Mouse (Mus musculus): Measurements from ENCODE around the gene Traf3ip3. TPM values are rescaled to one million over a fixed set of nuclear protein-coding genes. Genes with fewer than 3 reads are reported as not detected.

Traf3ip3 gene
- polyA plus RNA-seq, 1 experiment, result 0.80 TPM

DNA sequence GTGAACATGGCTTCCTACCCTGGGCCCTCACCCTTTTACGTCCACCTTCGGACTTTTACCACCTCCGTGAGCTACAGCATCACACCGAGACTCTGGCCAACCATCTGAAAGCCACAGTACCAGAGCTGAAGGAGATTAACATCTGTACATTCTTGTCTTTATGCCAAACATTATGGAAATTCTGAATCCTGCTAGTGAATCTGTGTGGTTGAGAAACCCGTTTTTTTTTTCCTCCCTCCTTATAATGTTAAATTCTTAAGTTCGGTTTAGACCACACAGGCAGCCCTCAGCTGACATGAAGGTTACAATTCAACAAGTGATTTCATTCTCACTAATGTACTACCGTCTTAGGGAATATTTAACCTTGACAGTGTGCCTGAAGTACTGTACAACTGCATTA, 33.4 kb upstream of the Traf3ip3 start:
- Histone ChIP-seq H3K4me3 (replicated peaks; ENCODE audit: insufficient read depth, low read depth, low read length) (no peak overlapping the region), H3K4me1 (ENCODE audit: control insufficient read depth, insufficient read depth, low read length) (no peaks in the 10 kb centered on the region), H3K27ac (ENCODE audit: insufficient read depth, low read length) (no peak overlapping the region), H3K27me3 (ENCODE audit: control insufficient read depth, insufficient read depth, low read length) (no peaks in the 10 kb centered on the region)
- DNase-seq, result no peak
- WGBS, result 89% methylated on average over 7 of the region's 7 CpGs
- TF ChIP-seq CTCF (IDR thresholded peaks at IDR 0.05; ENCODE audit: borderline replicate concordance, insufficient read depth, low read depth, low read length), result no peak
- no peak for TF ChIP-seq POLR2A (IDR thresholded peaks at IDR 0.05; ENCODE audit: borderline replicate concordance, insufficient read depth, low read length)

DNA sequence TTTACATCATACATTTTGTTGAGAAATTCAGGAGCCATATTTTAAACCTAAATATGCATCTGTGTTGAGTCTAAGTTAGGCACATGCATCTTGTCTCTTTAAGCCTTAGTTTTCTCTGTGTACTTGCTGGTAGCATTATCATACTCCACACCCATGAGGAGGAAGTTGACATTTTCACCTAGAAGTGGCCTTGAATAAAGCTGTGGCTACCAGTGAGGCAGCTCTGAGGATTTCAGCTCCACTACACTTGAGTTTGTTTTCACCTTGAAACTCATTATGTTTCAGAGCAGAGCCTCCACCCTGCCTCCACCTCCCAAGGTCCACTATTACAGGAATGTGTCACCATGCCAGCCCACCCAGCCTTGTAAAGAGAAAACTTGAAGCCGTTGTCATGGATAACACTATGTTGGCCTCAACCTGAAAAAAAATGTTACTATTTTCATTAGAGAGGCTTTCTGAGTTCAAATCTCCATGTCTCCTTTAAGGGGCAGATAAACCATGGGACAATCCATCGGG, 32.7 kb upstream of the Traf3ip3 start:
- DNase-seq, result no peak
- WGBS, result 91% methylated on average over 2 of the region's 2 CpGs
- no peaks in the 10 kb centered on the region for H3K27me3 ChIP-seq (ENCODE audit: control insufficient read depth, insufficient read depth, low read length)
- no peak overlapping the region for H3K27ac ChIP-seq (ENCODE audit: insufficient read depth, low read length)
- no peak overlapping the region for H3K4me3 ChIP-seq (replicated peaks; ENCODE audit: insufficient read depth, low read depth, low read length)
- TF ChIP-seq POLR2A (IDR thresholded peaks at IDR 0.05; ENCODE audit: borderline replicate concordance, insufficient read depth, low read length) (no peak), CTCF (IDR thresholded peaks at IDR 0.05; ENCODE audit: borderline replicate concordance, insufficient read depth, low read depth, low read length) (no peak)
- H3K4me1 ChIP-seq (ENCODE audit: control insufficient read depth, insufficient read depth, low read length), result no peaks in the 10 kb centered on the region

DNA sequence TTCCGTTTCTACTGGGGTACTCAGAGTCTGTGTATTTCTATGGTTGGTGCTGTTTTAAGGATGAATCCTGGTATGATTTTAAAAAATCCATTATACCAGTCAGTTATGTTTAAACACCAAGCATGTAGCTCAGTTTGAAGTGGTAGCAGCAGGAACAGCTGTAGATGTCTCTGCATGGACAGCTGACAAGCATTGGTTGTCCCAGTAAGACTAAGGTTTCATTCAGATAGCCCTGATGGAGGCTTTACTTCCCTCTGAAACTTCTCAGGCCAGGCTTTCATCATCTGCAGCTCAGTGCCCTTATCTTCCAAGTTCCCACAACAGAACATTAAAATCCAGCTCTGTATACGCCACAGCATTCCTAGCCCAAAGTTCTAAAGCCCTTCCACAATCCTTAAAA, 31.2 kb upstream of the Traf3ip3 start:
- no peak overlapping the region for H3K27ac ChIP-seq (ENCODE audit: insufficient read depth, low read length)
- H3K4me1 ChIP-seq (ENCODE audit: control insufficient read depth, insufficient read depth, low read length), result no peaks in the 10 kb centered on the region
- no peaks in the 10 kb centered on the region for H3K27me3 ChIP-seq (ENCODE audit: control insufficient read depth, insufficient read depth, low read length)
- TF ChIP-seq CTCF (IDR thresholded peaks at IDR 0.05; ENCODE audit: borderline replicate concordance, insufficient read depth, low read depth, low read length) (no peak), POLR2A (IDR thresholded peaks at IDR 0.05; ENCODE audit: borderline replicate concordance, insufficient read depth, low read length) (no peak)
- WGBS, result 97% methylated on average over 2 of the region's 2 CpGs
- DNase-seq, result no peak
- no peak overlapping the region for H3K4me3 ChIP-seq (replicated peaks; ENCODE audit: insufficient read depth, low read depth, low read length)

DNA sequence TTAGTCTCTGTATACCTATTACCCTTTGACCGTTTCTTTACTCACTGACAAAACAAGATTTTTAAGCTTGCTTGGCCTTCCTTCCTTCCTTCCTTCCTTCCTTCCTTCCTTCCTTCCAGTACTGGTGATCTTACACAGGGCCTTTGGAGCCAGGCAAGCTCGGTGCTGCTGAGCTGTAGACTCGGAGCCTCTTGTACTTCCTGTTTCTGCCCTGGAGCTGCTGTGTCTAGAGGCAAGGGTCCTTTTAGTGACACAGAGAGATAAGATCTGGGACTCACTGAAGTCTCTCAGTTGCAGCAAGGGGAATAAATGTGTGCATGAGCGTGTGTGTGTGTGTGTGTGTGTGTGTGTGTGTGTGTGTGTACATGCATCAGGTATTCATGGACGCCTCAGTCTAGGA, 29.4 kb upstream of the Traf3ip3 start:
- Histone ChIP-seq H3K4me1 (ENCODE audit: control insufficient read depth, insufficient read depth, low read length) (no peaks in the 10 kb centered on the region), H3K4me3 (replicated peaks; ENCODE audit: insufficient read depth, low read depth, low read length) (no peak overlapping the region), H3K27ac (ENCODE audit: insufficient read depth, low read length) (no peak overlapping the region), H3K27me3 (ENCODE audit: control insufficient read depth, insufficient read depth, low read length) (no peaks in the 10 kb centered on the region)
- no peak for DNase-seq
- WGBS, result 76% methylated on average over 5 of the region's 5 CpGs
- TF ChIP-seq POLR2A (IDR thresholded peaks at IDR 0.05; ENCODE audit: borderline replicate concordance, insufficient read depth, low read length) (no peak), CTCF (IDR thresholded peaks at IDR 0.05; ENCODE audit: borderline replicate concordance, insufficient read depth, low read depth, low read length) (no peak)

DNA sequence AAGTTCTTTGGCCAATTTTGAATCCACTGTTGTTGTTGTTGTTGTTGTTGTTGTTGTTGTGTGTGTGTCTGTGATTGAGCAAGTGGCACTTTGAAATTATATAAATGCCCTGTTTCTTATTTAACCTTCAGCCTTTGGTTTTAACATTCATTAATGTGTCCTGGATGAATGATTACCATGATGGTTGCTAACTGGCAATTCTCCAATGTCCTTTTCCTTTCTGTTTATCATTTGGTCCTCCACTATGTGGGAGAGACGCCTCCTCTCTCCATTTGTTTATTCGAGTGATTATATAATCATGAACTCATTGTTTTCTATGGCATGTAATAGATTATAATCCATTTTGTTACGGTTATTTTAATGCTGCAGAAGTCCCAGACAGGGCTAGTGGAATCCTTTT, 29.0 kb upstream of the Traf3ip3 start:
- WGBS, result 74% methylated on average over 3 of the region's 3 CpGs
- Histone ChIP-seq H3K27ac (ENCODE audit: insufficient read depth, low read length) (no peak overlapping the region), H3K4me1 (ENCODE audit: control insufficient read depth, insufficient read depth, low read length) (no peaks in the 10 kb centered on the region), H3K4me3 (replicated peaks; ENCODE audit: insufficient read depth, low read depth, low read length) (no peak overlapping the region), H3K27me3 (ENCODE audit: control insufficient read depth, insufficient read depth, low read length) (no peaks in the 10 kb centered on the region)
- no peak for DNase-seq
- no peak for TF ChIP-seq CTCF (IDR thresholded peaks at IDR 0.05; ENCODE audit: borderline replicate concordance, insufficient read depth, low read depth, low read length)
- no peak for TF ChIP-seq POLR2A (IDR thresholded peaks at IDR 0.05; ENCODE audit: borderline replicate concordance, insufficient read depth, low read length)

DNA sequence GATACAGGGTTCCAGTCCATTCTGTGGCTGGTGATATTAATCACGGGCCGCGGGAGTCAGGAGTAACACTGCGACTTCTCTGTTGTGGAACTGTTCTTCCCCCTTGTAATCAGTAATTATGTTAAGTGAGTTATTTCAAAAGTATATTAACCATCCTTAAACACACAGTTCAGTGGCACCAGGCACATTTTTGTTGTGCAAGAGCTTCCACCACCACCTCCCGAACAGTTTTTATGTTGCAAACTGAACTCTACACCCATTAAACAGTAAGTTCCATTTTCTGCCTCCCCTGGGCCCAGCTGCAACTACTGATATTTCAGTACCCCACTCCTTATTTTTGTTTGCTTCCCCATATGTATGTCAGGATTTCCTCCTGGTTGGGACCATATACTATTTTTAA, 28.1 kb upstream of the Traf3ip3 start:
- Histone ChIP-seq H3K27ac (ENCODE audit: insufficient read depth, low read length) (no peak overlapping the region), H3K4me3 (replicated peaks; ENCODE audit: insufficient read depth, low read depth, low read length) (no peak overlapping the region), H3K27me3 (ENCODE audit: control insufficient read depth, insufficient read depth, low read length) (no peaks in the 10 kb centered on the region), H3K4me1 (ENCODE audit: control insufficient read depth, insufficient read depth, low read length) (no peaks in the 10 kb centered on the region)
- WGBS, result 97% methylated on average over 5 of the region's 5 CpGs
- DNase-seq, result no peak
- TF ChIP-seq POLR2A (IDR thresholded peaks at IDR 0.05; ENCODE audit: borderline replicate concordance, insufficient read depth, low read length) (no peak), CTCF (IDR thresholded peaks at IDR 0.05; ENCODE audit: borderline replicate concordance, insufficient read depth, low read depth, low read length) (no peak)

DNA sequence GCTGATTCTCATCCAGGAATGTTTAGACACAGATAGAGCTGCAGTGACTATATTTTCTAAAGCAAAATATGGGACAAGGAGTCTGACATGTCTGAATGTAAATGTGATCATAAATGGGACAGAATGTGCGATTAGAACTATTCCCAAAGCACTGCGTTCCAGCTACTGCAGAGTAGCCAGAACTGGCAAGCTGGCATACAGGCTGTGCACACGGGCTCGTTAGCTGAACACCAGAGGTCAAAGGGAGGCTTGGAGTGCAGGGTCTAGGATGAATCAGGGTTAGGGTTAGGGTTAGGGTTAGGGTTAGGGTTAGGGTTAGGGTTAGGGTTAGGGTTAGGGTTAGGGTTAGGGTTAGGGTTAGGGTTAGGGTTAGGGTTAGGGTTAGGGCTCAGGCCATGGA, 26.0 kb upstream of the Traf3ip3 start:
- no peak overlapping the region for H3K27ac ChIP-seq (ENCODE audit: insufficient read depth, low read length)
- H3K27me3 ChIP-seq (ENCODE audit: control insufficient read depth, insufficient read depth, low read length), result no peaks in the 10 kb centered on the region
- H3K4me3 ChIP-seq (replicated peaks; ENCODE audit: insufficient read depth, low read depth, low read length), result no peak overlapping the region
- no peak for DNase-seq
- H3K4me1 ChIP-seq (ENCODE audit: control insufficient read depth, insufficient read depth, low read length), result no peaks in the 10 kb centered on the region
- TF ChIP-seq POLR2A (IDR thresholded peaks at IDR 0.05; ENCODE audit: borderline replicate concordance, insufficient read depth, low read length), result no peak
- no peak for TF ChIP-seq CTCF (IDR thresholded peaks at IDR 0.05; ENCODE audit: borderline replicate concordance, insufficient read depth, low read depth, low read length)
- WGBS, result 77% methylated on average over 4 of the region's 4 CpGs

DNA sequence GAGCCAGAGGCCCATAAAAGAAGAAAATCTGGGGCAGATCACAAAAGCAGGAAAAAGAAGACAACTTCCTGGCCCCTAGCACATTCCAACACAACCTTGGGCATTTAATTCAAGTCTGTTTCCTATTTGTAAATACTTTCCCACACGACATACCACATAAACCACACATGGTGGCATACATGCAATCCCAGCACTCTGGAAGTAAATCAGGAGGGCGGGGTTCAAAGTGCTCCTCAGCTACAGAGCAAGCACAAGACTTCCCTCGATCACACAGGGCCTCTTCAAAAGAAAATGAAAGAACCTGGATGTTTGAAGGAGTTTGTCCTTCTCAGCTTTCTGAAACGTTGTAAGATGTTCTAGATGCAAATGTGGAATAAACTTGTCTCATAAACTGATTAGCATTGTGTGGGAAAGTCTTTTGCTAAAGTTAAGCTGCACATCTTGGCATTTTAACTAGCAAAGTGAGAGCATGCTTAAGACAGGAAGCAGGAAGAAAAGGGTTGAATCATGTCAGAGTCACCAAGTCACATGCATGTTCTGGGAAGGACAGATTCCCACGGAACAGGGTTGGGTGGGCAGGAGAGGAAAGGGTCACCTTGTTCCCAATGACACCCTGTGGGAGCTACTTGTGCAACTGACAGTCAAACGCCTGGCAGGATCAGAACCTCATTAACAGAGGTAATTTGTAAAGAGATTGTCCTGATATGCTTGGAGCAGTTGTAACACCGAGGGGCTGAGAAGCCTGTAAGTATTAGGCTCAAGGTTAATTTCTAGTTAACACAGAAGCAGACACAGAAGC, 25.4 kb upstream of the Traf3ip3 start:
- TF ChIP-seq CTCF (IDR thresholded peaks at IDR 0.05; ENCODE audit: borderline replicate concordance, insufficient read depth, low read depth, low read length), result no peak
- no peak for TF ChIP-seq POLR2A (IDR thresholded peaks at IDR 0.05; ENCODE audit: borderline replicate concordance, insufficient read depth, low read length)
- DNase-seq, result no peak
- no peak overlapping the region for H3K27ac ChIP-seq (ENCODE audit: insufficient read depth, low read length)

More for the DNA sequence above, 25.4 kb upstream of the Traf3ip3 start:
- Histone ChIP-seq H3K27me3 (ENCODE audit: control insufficient read depth, insufficient read depth, low read length) (no peaks in the 10 kb centered on the region), H3K4me1 (ENCODE audit: control insufficient read depth, insufficient read depth, low read length) (no peaks in the 10 kb centered on the region), H3K4me3 (replicated peaks; ENCODE audit: insufficient read depth, low read depth, low read length) (no peak overlapping the region)
- 54% methylated on average over 7 of the region's 7 CpGs for WGBS
